Mouse (Mus musculus) retina, postnatal 7 days (tissue): ENCODE results near the gene B230307C23Rik.
"Not testable (repeated sequence)": the region's sequence is repeated elsewhere in the genome, so short reads cannot be mapped to it uniquely, and the experiment has no call there.

Source experiments
- DNase-seq: peaks from one replicate; pipeline ENCODE4 v3.0.0-alpha.2; 2012; ENCODE audit warnings: low read depth, low spot score

Gene B230307C23Rik

DNA sequence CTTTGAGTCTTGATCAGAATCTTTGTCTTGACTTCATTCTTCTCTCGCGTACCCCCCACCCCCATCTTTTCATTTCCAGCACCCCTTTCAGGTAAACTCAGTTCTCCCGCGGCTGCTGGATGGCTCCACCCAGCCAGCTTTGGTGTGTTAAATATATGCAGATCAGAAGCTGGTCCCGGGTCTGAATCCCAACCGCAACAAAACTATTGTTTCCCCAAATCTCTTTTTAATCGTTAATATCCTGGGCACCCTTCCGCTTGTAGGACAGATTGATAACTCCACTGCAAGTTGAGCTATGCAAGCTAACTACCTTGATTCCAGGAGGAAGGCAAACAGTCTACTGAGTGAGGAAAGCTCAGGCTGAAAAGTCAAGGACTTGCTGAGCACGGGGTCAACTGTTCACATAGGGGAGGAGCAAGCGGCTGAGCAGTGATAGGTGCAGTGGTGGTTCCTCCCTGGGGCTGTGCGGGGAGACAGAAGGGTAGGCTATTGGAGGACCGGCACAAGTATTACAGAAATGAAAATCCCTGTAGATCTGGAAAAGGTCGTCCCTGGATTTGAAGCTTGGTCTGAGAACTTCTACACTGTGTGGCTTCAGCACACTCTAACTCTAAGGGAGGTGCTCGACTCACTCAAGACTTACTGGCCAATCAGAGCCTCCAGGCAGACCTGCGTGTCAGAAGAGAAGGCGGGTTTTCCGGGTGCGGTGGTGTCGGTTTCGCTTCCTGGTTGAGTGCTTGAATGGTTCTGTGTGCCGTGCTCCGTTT, at the start of gene B230307C23Rik:
Gene B230307C23Rik, plus strand, starts transcription at position 700 of the 767 bp plus-strand sequence.
- peak; percentile 56 for DNase-seq

DNA sequence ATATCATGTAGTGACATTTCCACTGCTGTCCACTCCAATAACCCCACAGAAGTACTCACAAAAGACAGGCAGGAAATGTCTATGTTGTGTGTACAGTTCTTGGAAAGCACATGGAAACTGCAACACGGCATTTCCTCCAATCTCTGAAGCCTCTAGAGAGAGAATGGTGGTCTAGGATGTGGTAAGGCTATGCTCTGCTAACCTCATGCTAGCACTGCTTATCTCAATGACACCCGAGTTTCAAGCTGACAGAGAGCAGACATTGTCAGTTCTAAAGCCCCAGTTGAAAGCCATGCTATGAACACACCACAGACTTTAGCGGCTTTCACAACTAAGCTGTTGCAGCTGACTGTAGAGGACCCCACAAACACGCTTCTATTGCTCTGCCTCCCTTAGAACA, 48.3 kb upstream of the B230307C23Rik start:
- no peak for DNase-seq

DNA sequence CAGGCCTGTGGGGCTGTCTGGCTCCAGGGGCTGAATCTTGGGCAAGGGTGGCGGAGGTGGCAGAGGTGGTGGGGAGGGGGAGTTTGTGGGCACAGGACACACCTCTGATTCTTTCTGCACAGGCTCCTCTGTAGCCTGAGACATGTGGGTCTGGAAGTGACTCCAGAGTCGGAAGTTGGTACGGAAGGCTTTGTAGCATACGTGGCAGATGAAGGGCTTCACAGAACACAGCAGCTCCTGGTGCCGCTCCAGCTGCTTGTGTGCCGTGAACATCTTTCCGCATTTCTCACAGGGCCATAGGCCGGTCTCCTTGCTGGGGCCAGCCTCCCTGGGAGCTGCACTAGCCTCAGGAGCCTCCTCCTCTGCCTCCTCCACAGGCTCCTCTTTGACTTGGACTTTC, 47.1 kb upstream of the B230307C23Rik start:
- no peak for DNase-seq

- no peak for DNase-seq
Observed at GRCm38 (mm10) chr16:97952371-97952770, 44.7 kb upstream of the B230307C23Rik start.

DNA sequence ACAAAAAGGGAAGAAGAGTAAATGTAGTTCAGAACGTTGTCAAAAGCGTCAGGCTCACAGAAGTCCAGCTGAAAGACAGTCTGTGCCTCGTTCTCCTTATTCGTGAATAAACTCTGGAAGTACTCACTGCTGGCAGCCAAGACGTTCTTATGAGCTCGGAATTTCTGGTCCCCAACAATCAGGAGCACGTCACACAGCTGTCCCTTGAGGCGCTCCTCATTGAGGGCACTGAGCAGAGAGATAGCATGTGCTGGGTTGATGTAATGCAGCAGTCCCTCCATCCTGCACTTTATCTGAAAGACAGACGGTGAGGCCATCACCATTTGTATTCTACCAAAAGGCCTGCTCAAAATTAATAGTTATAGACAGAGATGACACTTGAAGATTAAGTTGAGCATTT, 44.3 kb upstream of the B230307C23Rik start:
- DNase-seq, result no peak

- DNase-seq, result no peak
Observed at GRCm38 (mm10) chr16:97953300-97953699, 43.8 kb upstream of the B230307C23Rik start.

GRCm38 (mm10) chr16:97956011-97956410, 41.1 kb upstream of the B230307C23Rik start:
- DNase-seq, result no peak

DNA sequence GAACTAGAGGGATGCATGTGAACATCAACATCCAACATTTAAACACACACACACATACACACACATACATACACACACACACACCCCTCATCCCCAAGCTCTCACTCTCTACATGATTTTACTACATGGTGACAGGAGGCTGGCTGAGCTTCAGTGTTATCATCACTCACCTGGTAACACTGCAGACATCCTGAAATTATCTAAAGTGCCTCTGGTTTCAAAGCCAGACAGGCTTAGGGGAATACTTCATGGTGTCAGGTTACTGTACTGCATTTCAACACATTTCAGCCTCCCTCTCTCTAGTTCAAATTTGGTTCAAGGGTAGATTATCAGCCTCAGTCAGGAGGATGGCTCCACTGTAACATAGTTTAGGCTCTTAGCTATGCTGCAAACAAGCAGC, 39.5 kb upstream of the B230307C23Rik start:
- no peak for DNase-seq

DNA sequence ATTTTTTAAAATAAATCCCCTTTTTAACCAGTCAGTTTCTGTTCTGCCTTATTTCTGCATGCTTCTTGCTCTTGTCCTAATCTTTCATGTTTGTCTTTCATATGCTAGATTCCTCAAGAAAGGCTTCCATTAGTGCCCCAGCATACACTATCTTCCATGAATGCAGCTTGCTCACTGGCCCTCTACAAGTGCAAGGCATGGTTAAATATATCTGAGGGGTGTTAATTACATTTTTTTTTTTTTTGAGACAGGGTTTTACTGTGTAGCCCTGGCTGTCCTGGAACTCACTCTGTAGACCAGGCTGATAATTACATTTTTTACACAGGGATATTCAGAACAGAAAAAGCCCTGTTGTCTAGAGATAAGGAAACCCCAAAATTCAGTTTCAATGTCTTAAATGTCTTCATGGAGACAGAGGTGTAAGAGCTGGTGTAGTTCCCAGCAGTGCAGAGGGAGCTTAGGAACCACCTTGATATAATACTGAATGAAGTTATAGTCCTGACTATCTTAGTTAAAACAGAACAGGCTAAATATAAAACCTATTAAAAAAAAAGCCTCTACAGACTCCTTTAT, 38.6 kb upstream of the B230307C23Rik start:
- DNase-seq, result no peak

DNA sequence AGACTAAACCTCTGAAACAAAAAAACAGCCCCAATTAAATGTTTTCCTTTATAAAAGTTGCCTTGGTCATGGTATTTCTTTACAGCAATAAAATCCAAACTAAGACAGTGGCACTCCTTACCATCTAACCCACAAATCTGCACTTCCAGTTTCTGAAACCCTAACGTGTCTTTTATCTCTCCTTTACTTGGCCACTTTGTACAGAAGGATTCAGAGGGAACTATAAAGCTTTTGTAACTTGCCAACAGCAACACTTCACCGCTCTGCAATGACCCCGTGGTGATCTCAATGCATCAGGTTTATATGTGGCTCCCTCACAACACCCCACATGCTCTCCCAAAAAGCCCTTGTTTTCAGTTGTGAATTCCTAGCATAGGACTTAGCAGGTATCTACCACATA, 36.8 kb upstream of the B230307C23Rik start:
- DNase-seq, result no peak

GRCm38 (mm10) chr16:97961381-97962150, 35.5 kb upstream of the B230307C23Rik start:
- no peak for DNase-seq

DNA sequence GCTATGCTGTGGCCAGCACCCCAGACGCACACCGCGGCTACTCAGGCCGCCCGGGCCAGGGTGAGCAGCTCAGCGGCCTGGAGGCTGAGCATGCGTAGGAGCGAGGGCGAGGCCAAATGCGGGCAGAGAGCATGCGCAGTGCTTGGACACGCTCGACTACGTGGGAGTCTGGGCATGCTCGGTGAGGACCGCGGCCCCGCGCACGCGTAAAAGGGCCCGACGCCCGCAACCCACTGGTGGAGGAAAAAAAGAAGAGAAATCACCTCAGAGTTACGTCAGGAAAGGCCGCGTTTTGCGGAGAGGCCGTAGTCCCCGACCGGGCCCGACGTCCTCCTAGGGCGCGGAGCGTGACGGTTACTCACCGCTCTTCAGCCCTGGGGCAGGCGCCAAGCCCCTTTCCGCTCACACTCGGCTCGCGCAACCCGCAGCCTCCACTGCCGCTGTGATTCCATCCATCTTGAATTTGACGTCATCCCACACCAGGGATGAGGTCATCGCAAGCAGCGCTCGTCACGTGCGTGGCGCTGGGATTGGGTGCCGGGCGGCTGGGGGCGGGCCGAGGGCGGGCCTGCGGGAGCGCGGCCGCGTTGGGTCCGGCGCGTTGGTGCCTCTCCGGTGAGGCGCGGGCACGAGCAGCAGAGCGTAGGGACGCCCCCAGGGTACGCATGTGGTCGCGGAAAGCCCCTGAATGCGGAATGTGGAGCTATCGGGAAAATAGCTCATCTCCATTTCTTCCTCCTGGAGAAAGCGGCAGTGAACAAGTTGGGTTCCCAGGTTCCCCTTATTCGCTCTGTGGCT, 34.8 kb upstream of the B230307C23Rik start, which contains the start of the genes C2cd2 and Zbtb21:
Gene C2cd2, minus strand, starts transcription at position 448 of the 798 bp plus-strand sequence.
Gene Zbtb21, minus strand, starts transcription at position 472 of the 798 bp plus-strand sequence.
- peak; percentile 98 for DNase-seq

DNA sequence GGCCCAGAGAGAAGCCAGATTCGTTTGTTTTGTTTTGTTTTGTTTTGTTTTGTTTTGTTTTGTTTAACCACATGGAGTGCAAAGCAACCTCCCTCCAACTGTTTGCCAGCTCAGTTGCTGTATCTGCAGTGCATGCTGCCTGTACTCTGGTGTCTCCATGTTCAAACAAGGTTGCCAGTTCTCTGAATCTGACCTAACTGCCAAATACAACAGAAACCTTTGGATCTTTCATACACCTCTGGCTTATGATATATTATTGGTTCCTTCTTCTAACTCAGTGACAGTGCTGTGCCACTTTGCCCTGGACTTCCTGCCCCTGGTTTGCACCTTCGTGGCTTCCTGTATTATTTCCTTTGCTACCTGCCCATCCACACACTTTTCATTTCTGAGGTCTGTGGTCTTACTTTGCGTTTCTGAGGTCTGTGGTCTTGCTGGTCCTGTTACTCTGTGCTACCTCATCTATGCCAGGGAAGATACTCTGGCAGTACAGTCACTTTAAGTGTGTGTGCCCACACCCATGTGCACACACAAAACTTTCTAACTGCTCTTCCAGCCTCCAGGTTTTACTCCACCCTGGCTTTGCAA, 33.1 kb upstream of the B230307C23Rik start:
- DNase-seq, result no peak

DNA sequence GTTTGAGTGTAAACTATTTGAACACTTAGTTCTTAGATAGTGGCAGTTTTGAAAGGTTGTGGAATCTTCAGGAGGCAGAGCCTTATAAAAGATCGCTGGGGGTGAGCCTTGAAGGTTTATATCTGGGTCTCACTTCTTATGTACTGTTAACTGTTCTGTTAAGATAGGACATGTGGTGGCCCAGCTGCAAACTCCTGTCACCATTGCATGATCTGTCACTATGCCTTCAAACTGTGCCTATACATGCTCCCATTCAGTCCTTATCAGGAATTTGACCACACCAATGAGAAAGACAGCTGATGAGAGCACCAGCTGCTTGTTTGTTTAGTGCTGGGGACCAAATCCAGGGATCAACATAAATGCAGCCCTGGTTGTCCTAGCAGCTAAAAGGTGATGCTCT, 19.8 kb upstream of the B230307C23Rik start:
- DNase-seq, result no peak

- no peak for DNase-seq
Observed at GRCm38 (mm10) chr16:97977722-97978121, 19.4 kb upstream of the B230307C23Rik start.

GRCm38 (mm10) chr16:97981362-97981761, 15.8 kb upstream of the B230307C23Rik start:
- no peak for DNase-seq

GRCm38 (mm10) chr16:97984589-97984988, 12.5 kb upstream of the B230307C23Rik start:
- no peak for DNase-seq

DNA sequence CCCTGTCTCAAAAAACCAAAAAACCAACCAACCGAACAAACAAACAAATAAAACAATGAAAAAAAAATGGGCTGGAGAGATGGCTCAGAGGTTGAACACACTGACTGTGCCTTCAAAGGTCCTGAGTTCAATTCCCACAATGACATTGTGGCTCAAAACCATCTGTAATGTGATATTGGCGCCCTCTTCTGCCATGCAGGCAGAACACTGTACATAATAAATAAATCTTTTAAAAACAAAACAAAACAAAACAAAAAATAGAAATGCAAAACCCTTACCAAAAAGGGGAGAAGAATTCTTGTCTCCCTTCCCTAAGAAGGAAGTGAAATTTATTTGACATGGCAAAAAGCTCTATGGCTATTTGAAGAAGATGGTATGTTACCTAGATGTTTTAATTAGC, 5.6 kb upstream of the B230307C23Rik start:
- no peak for DNase-seq

GRCm38 (mm10) chr16:97992477-97992876, 4.6 kb upstream of the B230307C23Rik start:
- not testable (repeated sequence) for DNase-seq

GRCm38 (mm10) chr16:97995849-97996615, 1.1 kb upstream of the B230307C23Rik start:
- no peak for DNase-seq
